Mouse (Mus musculus) skeletal muscle tissue, adult 2 months (tissue): Measurements from ENCODE around the gene Ppp1r13b.

Source experiments
- DNase-seq: peaks from one replicate; pipeline ENCODE4 v3.0.0-alpha.2; 2012; ENCODE audit warnings: low read depth, low spot score

Gene Ppp1r13b

DNA sequence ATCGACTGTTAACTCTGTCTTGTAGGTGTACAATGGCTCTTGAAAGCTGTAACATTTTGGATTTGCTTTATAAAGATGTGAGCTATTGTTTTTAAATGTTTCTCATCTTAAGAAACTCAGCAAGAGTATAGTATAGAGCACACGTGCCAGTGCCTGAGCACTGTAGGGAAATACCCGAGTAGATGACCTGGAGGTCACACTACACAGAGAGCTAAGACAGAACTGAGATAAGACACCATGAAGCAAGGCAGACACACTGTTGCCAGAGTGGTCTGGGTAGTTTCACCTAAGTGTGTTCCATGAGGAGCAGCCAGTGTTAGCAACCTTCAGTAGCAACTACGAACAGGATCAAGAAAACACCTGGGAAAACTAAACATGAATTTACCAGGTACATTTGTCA, 25.1 kb downstream of the Ppp1r13b start:
- no peak for DNase-seq

DNA sequence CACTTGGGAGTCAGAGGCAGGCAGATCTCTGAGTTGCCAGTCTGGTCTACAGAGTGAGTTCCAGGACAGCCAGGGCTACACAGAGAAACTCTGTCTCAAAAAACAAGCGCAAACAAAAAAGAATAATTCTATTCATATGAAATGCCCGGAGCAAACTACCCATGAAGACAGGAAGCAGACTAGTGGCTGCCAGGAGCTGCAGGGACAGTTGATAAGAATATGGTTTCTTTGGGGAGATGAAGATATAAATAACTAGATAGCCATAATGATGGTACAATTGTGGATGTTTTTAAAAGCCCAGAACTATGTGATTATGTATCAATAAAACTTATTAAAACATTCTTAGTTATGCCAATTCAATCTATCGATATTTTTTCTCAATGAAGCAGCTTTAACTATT, 25.9 kb downstream of the Ppp1r13b start:
- no peak for DNase-seq

GRCm38 (mm10) chr12:111878213-111878612, 29.7 kb downstream of the Ppp1r13b start:
- DNase-seq, result peak; percentile 60

- DNase-seq, result no peak
Measured at GRCm38 (mm10) chr12:111875499-111875898, 32.4 kb downstream of the Ppp1r13b start.

- no peak for DNase-seq
Measured at GRCm38 (mm10) chr12:111874601-111875140, 33.2 kb downstream of the Ppp1r13b start.

DNA sequence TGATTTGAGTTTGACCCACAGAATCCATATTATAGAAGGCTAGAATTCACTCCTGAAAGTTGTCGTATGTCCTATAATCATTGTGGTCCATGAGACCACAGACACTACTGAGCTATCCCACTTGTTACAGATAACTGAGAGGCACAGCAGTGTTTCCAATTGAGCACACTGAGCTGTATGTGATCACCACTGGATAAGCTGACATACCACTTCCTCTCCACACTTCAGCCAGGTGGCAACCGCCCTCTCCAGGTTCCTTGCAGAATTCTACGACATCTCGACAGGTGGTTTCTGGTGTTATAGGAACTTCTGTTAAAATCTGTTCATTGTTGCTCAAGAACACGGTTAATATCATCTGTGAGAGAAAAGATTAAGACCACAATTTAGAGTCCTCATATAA, 35.8 kb downstream of the Ppp1r13b start:
- DNase-seq, result no peak

DNA sequence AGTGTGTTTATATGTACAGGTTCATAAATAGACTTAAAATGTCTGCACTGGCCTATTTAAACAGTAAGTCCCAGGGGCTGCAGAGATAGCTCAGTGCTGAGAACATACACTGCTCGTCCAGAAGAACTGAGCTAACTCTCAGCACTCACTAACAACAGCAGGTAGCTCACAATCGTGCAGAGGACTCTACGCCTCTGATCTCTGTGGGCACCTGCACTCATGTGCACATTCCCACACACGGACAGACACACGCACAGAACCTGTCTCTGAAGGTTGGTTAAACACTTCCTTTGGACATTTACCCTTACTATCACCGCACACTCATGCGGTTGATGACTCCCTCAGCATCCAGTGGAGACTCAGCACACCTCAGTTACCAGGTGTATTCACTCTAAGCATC, 37.1 kb downstream of the Ppp1r13b start:
- DNase-seq, result no peak

DNA sequence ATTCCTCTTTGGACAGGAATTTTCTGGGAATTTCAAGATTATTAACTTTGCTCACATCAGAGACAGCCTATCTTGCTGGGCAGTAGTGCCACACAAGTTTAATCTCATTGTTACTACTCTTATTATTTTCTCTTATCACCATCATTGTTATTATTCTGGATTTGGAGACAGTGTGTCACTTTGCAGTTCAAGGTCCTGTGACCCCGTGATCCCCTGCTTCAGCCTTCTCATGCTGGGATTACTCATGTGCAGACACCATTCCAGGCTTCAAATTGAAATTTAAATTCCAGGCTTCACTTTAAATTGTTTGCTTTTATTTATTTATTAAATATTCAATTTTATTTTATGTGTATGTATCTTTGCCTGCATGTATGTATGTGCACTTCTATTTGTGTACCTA, 38.1 kb downstream of the Ppp1r13b start:
- no peak for DNase-seq

DNA sequence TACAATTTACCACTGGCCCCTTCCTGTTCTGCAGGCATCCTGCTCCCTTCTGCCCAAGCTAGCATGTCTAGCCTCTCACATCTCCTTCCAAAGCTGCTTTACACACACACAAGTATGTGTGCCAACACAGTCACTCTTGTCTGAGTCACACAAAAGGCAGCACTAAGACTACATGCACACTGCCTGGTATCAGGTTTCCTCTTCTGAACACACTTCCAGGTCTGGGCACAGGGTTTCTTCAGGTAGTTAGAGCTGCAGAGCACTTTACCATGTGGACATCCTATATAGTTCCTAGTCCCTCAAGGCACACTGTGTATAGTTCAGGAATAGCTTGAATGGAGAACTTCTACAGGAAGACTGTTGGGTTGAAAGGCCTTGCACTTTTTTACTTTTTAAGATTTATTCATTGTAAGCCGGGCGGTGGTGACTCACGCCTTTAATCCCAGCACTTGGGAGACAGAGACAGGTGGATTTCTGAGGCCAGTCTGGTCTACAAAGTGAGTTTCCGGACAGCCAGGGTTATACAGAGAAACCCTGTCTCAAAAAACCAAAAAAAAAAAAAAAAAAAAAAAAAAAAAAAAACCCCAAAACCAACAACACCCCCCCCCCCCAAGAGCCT, 43.6 kb downstream of the Ppp1r13b start:
- DNase-seq, result no peak

GRCm38 (mm10) chr12:111855448-111855847, 52.5 kb downstream of the Ppp1r13b start:
- no peak for DNase-seq

DNA sequence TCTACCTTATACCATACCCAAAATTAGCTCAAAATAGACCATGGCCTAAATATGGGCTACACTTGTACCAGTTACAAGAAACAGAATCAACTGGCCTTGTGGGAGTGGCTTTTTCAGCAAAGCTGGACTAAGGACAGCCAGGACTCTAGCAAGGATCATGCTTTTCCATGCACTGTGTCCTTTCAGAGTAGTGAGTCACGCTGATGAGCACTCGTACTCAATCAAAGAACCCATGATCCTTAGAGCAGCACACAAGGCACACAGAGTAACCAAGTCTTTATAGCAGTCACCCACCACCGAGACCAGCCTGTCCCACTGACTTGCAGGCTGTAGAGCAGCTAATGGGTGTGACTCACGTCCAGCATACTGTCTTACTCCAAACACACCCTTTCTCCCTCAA, 54.4 kb downstream of the Ppp1r13b start:
- no peak for DNase-seq

DNA sequence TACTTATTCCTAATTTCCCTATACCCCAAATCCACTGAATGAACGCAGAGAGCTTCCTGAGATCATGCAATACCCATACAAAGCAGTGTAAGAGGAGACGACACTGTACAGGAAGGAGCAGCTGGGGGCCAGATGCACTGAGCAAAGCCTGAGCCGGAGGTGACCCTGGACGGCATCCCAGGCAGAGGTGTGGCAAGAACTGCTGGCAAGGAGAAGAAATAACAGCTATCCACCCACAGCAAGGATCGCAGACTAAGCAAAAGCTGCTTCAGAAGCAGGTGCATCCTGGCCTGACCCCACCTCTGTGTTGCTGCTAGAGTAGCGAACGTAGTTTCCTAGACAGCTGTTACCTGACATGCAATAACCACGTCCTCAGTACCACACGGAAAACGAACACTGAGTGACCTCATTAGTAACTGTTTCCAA, 54.9 kb downstream of the Ppp1r13b start:
- peak; percentile 52 for DNase-seq

- no peak for DNase-seq
Measured at GRCm38 (mm10) chr12:111851745-111852144, 56.2 kb downstream of the Ppp1r13b start.

- no peak for DNase-seq
Measured at GRCm38 (mm10) chr12:111851235-111851634, 56.7 kb downstream of the Ppp1r13b start.

GRCm38 (mm10) chr12:111848300-111848798, 59.6 kb downstream of the Ppp1r13b start:
- peak; percentile 13 for DNase-seq

DNA sequence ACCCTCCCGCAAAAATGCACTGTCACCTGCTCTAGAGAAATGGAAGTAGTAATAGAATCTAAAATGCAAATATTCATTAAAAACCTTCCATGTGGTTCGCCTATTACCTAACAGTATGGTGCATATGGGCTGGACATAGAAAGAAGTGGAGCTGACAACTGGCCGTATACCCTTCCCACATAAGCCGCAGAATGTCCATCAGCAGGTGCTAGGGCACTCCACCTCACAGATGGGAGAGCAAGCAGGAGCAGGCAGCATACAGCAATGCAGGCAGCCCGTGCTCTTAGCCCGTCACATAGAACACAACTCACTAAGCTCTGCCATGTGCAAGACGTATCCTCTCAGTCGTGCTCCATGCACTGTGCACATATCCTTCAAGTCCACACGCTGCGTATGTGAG, 61.1 kb downstream of the Ppp1r13b start:
- DNase-seq, result no peak

GRCm38 (mm10) chr12:111845953-111846352, 62.0 kb downstream of the Ppp1r13b start:
- no peak for DNase-seq

DNA sequence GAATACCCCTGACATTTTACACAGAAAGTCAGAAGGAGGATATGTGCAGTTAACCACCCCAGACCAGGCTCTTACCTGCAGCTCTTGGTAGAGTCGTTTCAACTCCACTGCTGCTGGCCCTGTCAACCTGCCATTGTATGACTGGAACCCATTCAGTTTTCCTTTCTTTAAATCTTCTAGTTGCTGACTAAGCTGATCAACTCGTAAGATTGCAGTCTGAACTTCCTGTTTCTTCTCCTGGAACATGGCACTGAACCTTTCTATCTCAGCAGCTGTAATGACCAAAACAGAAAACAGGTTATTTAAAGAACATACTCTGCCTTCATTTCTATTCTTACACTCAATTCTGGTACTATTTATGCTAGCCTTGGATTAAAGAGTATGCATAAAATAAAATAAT, 64.4 kb downstream of the Ppp1r13b start:
- DNase-seq, result no peak

GRCm38 (mm10) chr12:111842565-111843433, 65.1 kb downstream of the Ppp1r13b start:
- DNase-seq, result no peak

DNA sequence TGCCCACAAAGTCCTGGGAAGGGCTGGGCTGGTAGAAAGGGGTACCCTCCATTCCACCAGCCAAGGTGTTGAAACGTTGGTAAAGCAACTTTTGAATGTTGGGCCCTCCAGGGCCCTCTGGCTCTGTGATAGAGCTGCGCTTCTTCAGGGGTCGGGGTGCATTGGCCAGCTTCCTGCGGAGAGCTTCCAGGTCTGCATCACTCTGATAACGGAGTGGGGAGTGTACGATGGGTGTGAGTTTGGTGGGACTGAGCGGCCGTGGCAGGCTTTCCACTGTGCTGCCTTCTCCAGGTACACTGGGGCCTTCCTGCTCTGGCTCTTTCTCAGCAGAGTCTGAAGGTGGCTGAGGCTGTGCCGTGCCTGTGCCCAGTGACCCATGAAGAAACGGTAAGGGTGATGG, 74.5 kb downstream of the Ppp1r13b start:
- DNase-seq, result no peak

DNA sequence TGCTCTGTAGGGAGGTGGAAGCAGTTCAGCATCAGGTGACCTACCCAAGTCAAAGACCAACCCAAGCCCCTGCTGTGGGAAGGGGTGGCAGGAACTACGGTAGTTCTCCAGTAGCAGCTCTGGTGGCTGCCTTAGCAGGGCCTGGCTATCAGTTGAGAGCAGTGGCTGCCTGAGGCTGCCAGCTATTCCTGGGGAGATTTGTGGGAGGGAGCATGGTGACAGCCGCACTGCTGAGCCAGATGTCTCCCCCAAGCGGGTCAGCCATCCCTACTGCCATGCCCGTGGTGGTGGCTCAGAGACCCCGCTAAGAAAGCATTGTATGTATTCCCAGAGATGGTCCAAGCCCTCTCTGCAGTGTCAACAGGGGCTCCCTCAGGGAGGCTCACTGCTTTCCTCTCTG, 75.3 kb downstream of the Ppp1r13b start:
- no peak for DNase-seq

GRCm38 (mm10) chr12:111830375-111830774, 77.5 kb downstream of the Ppp1r13b start:
- no peak for DNase-seq

- DNase-seq, result no peak
Measured at GRCm38 (mm10) chr12:111829954-111830353, 78.0 kb downstream of the Ppp1r13b start.
